Mouse (Mus musculus) kidney, embryonic 14.5 days (tissue): ENCODE measurements around the gene Ap2a2. TPM values are rescaled to one million over a fixed set of nuclear protein-coding genes. Genes with fewer than 3 reads are reported as not detected.

ENCODE experiments used
- ATAC-seq: fragments of 200-750 bp; cut with Nextera tagmentation; 2 replicates; pipeline ENCODE4 v1.8.0; 2017; ENCODE audit warnings: moderate number of reproducible peaks, mild to moderate bottlenecking, moderate TSS enrichment, moderate library complexity; ENCODE audit not compliant: low FRiP score, low TSS enrichment
- H3K27ac ChIP-seq: fragments of 300-500 bp; sonication (generic); 2 replicates; pipeline ENCODE4 v1.5.1; 2014; ENCODE audit warnings: low read depth, mild to moderate bottlenecking, low read length, moderate library complexity, mixed read lengths
- H3K27me3 ChIP-seq: fragments of 300-500 bp; sonication (generic); 2 replicates; pipeline ENCODE4 v1.6.1; 2014; ENCODE audit warnings: mild to moderate bottlenecking, low read length; ENCODE audit not compliant: control insufficient read depth, insufficient read depth
- H3K36me3 ChIP-seq: fragments of 300-500 bp; sonication (generic); 2 replicates; pipeline ENCODE4 v1.6.1; 2014; ENCODE audit warnings: low read length, mixed read lengths; ENCODE audit not compliant: control insufficient read depth, insufficient read depth
- H3K4me1 ChIP-seq: fragments of 300-500 bp; sonication (generic); 2 replicates; pipeline ENCODE4 v1.6.1; 2014; ENCODE audit warnings: low read length, mixed read lengths; ENCODE audit not compliant: control insufficient read depth, insufficient read depth
- H3K4me2 ChIP-seq: fragments of 300-500 bp; sonication (generic); replicated peaks from 2 replicates; pipeline ENCODE4 v1.6.1; 2014; ENCODE audit warnings: low read depth, mild to moderate bottlenecking, low read length
- H3K4me3 ChIP-seq: fragments of 300-500 bp; sonication (generic); 2 replicates; pipeline ENCODE4 v1.5.1; 2014; ENCODE audit warnings: mild to moderate bottlenecking, low read length
- H3K9ac ChIP-seq: fragments of 300-500 bp; sonication (generic); 2 replicates; pipeline ENCODE4 v1.6.1; 2014; ENCODE audit warnings: low read depth, mild to moderate bottlenecking, low read length, moderate library complexity
- H3K9me3 ChIP-seq: fragments of 300-500 bp; sonication (generic); 2 replicates; pipeline ENCODE4 v1.6.1; 2016; ENCODE audit warnings: low read length; ENCODE audit not compliant: control insufficient read depth
- WGBS: fragments of 180-500 bp; shearing (Covaris S2); extraction: QIAGEN DNeasy Blood & Tissue Kit; methylation state at CpG from one replicate; pipeline ENCODE4 v1.1.7; 2014; 5-methylcytosine and 5-hydroxymethylcytosine counted together
- polyA plus RNA-seq: library from polyadenylated mRNA; unstranded; fragments of >200 nt; fragmentation: Nextera tagmentation; extraction: Ambion mirVana; gene quantifications from 2 replicates; pipeline ENCODE4 v1.2.1, GENCODE M21; 2014

Ap2a2 gene
- 47.0 and 76.3 TPM in 2 replicates for polyA plus RNA-seq

DNA sequence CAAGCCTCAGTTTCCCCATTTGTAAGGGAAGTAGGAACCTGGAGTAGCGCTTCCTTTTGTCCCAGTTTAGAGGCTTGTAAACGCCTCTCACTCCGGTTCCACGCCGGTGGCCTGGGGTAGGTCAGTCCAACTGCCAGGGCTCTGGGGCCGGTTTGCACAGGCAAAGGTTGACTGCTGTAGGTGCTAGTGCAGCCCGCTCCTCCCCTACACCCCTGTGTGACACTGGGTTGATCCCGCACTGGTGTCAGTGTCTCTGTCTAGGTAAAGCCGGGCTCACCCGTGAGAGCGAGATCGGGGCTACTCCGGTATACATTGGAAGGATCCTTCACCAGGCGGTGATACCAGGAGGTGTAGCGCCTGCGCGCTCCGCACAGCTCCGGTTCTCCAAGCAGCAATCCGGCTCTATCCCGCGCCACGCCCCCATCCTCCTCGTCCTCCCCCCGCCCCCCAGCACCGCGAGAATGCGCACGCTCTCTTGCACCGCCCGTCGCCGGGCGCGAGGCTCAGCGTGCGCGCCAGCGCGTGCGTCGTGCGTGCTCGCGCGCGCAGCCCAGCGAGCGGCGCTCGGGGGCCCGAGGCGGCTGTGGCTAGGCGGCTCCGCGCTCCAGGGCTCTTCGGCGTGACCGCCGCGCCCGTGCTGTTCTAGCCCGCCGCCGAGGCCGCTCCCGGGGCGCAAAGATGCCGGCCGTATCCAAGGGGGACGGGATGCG, at the start of gene Ap2a2:
Gene Ap2a2 (plus strand): TSS at position 492 of the 710 bp plus-strand sequence.
- H3K27ac ChIP-seq, result peak within 1 kb of the TSS; percentile 89
- H3K27me3 ChIP-seq, result no peaks in the 10 kb centered on the region
- H3K4me2 ChIP-seq, result peak within 1 kb of the TSS; percentile 54
- peaks cover 4% of the 10 kb centered on the region; the same call in 1 of the 2 replicates for H3K36me3 ChIP-seq
- no peaks in the 10 kb centered on the region for H3K9me3 ChIP-seq
- peak within 1 kb of the TSS; percentile 98 for H3K9ac ChIP-seq
- ATAC-seq, result peak; percentile 96
- H3K4me1 ChIP-seq, result peaks cover 14% of the 10 kb centered on the region; the same call in 1 of the 2 replicates
- whole genome bisulfite sequencing, result under 1% methylated on average over 63 of the region's 72 CpGs
- H3K4me3 ChIP-seq, result peak within 1 kb of the TSS; percentile 99

DNA sequence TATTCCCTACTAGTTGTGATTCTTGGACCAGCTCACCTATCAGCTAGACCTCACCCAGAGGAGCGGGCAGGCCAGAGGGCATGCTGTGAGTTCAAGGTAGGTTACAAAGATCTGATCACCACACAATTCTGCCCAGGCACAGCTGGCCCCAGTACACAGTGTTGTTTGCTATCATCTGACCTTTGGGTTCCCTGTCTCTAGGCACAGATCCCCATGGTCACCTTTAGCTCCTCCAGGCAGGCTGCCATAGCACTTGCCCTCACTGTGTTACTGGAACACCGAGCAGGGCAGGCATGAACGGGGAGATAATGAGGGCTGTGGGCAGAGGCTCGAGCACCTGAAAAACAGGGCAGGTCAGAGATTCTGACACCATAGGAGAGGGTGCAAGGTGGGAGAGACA, 44.3 kb upstream of the Ap2a2 start:
- H3K27ac ChIP-seq, result no peak overlapping the region
- H3K36me3 ChIP-seq, result peaks cover 5% of the 10 kb centered on the region; the same call in 1 of the 2 replicates
- no peaks in the 10 kb centered on the region for H3K4me1 ChIP-seq
- no peak overlapping the region for H3K4me2 ChIP-seq
- WGBS, result 88% methylated on average over 4 of the region's 4 CpGs
- no peak overlapping the region for H3K9ac ChIP-seq
- no peaks in the 10 kb centered on the region for H3K9me3 ChIP-seq
- H3K27me3 ChIP-seq, result no peaks in the 10 kb centered on the region
- no peak overlapping the region for H3K4me3 ChIP-seq
- ATAC-seq, result no peak

DNA sequence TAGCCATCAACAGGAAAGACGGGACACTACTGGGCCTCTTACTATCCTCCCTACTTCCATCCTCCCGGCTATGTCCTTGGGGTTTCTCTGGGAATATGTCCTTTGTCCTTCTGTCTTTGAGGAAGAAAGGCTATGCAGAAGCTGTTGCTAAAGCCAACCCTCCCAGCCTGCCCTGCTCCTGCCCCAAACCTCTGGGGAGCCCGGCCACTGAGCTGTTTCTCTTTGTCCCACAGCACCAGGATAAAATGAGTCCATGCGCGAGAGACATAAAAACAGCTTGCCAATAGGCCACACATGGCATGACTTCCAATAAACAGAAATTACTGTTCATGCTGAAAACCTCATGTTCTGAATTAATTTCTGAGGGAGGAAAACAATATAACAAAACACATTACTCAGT, 43.7 kb upstream of the Ap2a2 start:
- Histone ChIP-seq H3K9me3 (no peaks in the 10 kb centered on the region), H3K9ac (no peak overlapping the region), H3K36me3 (peaks cover 5% of the 10 kb centered on the region; the same call in 1 of the 2 replicates), H3K27me3 (no peaks in the 10 kb centered on the region), H3K4me1 (no peaks in the 10 kb centered on the region), H3K4me2 (no peak overlapping the region), H3K4me3 (no peak overlapping the region), H3K27ac (no peak overlapping the region)
- WGBS, result 89% methylated on average over 5 of the region's 5 CpGs
- ATAC-seq, result no peak

DNA sequence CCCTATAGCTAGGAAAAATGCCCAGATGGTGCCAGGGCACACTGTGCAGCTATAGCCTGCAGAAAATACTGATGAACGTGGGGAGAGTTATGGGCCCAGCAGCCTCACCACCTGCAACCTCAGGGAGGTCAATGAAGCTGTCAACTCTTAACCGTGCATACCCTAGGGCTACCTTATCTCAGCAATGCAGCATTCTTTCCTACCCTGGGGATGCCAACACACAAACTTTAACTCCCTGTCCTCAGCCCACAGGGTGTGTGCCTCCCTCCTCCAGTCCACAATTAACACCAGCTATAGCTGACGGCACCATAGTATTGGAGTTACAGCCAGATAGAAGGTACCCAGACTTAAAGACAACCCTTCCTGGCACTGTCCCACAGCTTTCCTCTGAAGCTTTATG, 43.0 kb upstream of the Ap2a2 start:
- Histone ChIP-seq H3K27me3 (no peaks in the 10 kb centered on the region), H3K27ac (no peak overlapping the region), H3K4me3 (no peak overlapping the region), H3K9ac (no peak overlapping the region), H3K4me1 (no peaks in the 10 kb centered on the region), H3K9me3 (no peaks in the 10 kb centered on the region), H3K36me3 (peaks cover 5% of the 10 kb centered on the region; the same call in 1 of the 2 replicates), H3K4me2 (no peak overlapping the region)
- WGBS, result 76% methylated on average over 3 of the region's 3 CpGs
- no peak for ATAC-seq

DNA sequence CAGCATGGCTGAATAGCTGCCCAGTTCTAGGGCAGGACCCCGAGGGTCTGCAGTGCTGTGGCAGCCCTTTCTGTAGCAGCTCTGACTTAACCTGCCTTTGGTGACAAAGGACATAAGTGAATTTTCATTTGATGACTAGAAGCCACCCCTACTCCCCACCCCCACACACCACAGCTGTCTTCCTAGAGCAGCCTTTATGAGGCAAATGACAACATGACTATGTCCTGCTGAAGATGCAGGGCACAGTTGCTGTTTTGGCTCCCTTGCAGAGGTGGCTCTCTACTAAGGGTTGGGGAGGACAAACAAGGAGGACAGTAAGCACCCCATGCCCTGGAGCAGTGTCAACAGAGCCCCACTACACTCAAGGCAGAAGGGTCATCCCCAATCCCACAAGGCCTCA, 42.2 kb upstream of the Ap2a2 start:
- Histone ChIP-seq H3K9me3 (no peaks in the 10 kb centered on the region), H3K27ac (no peak overlapping the region), H3K9ac (no peak overlapping the region), H3K36me3 (peaks cover 5% of the 10 kb centered on the region; the same call in 1 of the 2 replicates), H3K4me1 (no peaks in the 10 kb centered on the region), H3K4me2 (no peak overlapping the region), H3K27me3 (no peaks in the 10 kb centered on the region), H3K4me3 (no peak overlapping the region)
- 90% methylated on average over 1 of the region's 1 CpGs for WGBS
- no peak for ATAC-seq

DNA sequence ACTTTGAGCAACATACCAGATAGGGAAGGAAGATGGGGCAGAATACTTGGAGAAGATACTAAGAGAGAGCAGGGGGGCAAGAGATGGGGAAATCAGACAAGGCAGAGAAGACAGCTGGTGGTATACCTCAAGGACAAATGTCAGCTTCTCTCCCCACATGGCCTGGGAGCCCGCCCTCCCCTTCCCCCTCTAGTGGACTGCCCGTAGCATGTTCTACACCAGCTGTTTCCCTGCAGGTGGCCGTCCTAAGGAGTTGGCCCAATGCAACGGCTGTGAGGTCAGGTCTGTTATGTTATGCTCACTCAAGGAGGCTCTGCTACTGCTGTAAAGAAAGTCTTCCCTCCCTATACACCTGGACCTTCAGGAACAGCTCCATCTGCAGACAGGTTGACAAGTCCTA, 39.0 kb upstream of the Ap2a2 start:
- peaks cover 13% of the 10 kb centered on the region for H3K36me3 ChIP-seq
- H3K27ac ChIP-seq, result no peak overlapping the region
- no peaks in the 10 kb centered on the region for H3K27me3 ChIP-seq
- no peak for ATAC-seq
- no peak overlapping the region for H3K4me3 ChIP-seq
- 44% methylated on average over 4 of the region's 4 CpGs for WGBS
- H3K9me3 ChIP-seq, result no peaks in the 10 kb centered on the region
- no peak overlapping the region for H3K4me2 ChIP-seq
- no peaks in the 10 kb centered on the region for H3K4me1 ChIP-seq
- H3K9ac ChIP-seq, result no peak overlapping the region; the same call in 1 of the 2 replicates

DNA sequence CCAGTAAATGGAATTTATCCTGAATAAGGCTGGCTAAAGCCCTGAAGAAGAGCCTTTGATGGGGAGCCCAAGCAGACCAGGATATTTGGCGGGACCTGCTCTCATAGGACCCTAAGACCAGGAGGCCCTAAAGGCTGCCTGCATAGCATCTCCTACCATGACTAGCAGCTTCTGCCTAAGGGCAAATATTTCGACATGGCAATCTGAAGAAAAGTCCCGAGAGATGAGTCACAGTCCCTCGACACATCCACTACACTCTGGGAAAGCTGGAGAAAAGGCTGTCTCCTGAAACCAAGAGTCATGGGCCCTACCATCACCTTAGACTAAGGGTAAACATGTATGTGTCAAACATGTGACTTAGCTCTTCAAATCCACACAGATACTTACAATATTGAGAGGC, 37.7 kb upstream of the Ap2a2 start:
- no peak overlapping the region for H3K9ac ChIP-seq
- peak overlapping the region; percentile 47; the same call in 1 of the 2 replicates for H3K27ac ChIP-seq
- no peak overlapping the region for H3K4me2 ChIP-seq
- H3K27me3 ChIP-seq, result no peaks in the 10 kb centered on the region
- no peak for ATAC-seq
- no peak overlapping the region for H3K4me3 ChIP-seq
- peaks cover 14% of the 10 kb centered on the region for H3K36me3 ChIP-seq
- WGBS, result 83% methylated on average over 4 of the region's 4 CpGs
- no peaks in the 10 kb centered on the region for H3K9me3 ChIP-seq
- H3K4me1 ChIP-seq, result no peaks in the 10 kb centered on the region

DNA sequence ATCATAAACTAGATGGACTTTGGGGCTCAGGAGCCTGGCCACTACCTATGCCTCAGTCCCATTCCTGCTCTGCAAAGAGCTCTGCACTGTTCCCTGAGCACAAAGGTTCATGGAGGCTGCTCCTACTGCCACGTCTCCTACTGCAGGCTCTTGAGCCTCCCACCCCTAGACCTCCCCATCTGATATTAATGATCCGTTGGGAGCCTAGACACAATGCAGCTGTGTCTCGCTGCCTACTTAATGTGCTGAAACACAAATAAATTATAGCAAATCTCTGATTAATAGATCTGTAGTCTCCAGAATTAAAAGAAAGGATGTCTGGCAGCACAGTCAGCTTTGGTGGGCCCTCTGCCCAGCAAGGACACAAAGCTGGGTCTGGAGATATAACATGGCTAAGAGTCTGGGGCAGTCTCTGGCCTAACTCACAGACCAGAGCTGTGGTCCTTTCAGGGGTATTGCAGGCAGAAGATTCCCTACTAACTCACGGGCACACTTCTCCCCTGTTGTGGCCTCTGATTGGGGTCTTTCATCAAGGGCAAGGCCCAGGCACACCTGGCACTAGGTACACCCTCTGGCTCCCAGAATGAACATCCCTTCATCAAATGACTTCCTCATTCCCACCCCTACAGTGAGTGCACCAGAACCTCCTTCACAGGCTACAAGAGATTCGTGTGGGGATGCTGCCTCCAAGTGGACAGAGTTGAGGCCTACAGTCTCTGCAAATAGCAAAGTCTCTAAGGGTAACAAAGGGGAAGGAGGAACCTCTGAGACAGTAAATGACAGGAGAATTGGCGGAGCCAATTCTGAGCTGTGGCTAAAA, 37.0 kb upstream of the Ap2a2 start:
- Histone ChIP-seq H3K4me1 (no peaks in the 10 kb centered on the region), H3K4me3 (no peak overlapping the region), H3K36me3 (peaks cover 19% of the 10 kb centered on the region), H3K4me2 (no peak overlapping the region), H3K27me3 (no peaks in the 10 kb centered on the region), H3K27ac (peak overlapping the region; percentile 47; the same call in 1 of the 2 replicates), H3K9ac (no peak overlapping the region), H3K9me3 (no peaks in the 10 kb centered on the region)
- peak; percentile 89 for ATAC-seq
- WGBS, result 29% methylated on average over 6 of the region's 6 CpGs

DNA sequence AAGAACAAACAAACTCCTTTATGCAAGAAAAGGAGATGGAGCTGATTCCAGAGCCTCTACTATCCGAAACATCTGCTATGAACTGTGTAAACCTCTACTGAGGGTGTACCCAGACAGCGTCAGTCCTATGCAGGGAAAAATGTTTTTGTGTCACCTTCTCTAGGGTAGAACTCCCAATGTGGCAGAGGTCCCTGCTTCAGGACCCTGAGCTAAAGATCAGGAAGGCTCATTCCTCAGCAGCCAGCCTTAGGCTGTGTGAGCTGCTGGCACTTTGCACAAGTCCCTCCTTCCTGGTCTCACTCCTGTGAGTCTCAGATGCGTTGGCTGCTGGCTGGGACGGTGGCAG, 36.4 kb upstream of the Ap2a2 start:
- Histone ChIP-seq H3K27me3 (no peaks in the 10 kb centered on the region), H3K4me3 (no peak overlapping the region), H3K4me1 (no peaks in the 10 kb centered on the region), H3K9me3 (no peaks in the 10 kb centered on the region), H3K36me3 (peaks cover 19% of the 10 kb centered on the region), H3K27ac (no peak overlapping the region), H3K9ac (no peak overlapping the region), H3K4me2 (no peak overlapping the region)
- ATAC-seq, result no peak
- 91% methylated on average over 4 of the region's 4 CpGs for WGBS
